Mouse (Mus musculus) stomach, embryonic 15.5 days (tissue): ENCODE measurements around the gene Scyl2. TPM values are rescaled to one million over a fixed set of nuclear protein-coding genes. Genes with fewer than 3 reads are reported as not detected.

Experiments
- ATAC-seq: fragments of 200-750 bp; cut with Nextera tagmentation; 2 replicates; pipeline ENCODE4 v1.8.0; 2017; ENCODE audit warnings: low read depth, moderate number of reproducible peaks, moderate TSS enrichment; ENCODE audit not compliant: insufficient read depth, low FRiP score
- H3K27ac ChIP-seq: fragments of 300-500 bp; sonication (generic); 2 replicates; pipeline ENCODE4 v1.5.1; 2015; ENCODE audit warnings: mild to moderate bottlenecking, inconsistent platforms
- H3K27me3 ChIP-seq: fragments of 300-500 bp; sonication (generic); replicated peaks from 2 replicates; pipeline ENCODE4 v1.6.1; 2015; ENCODE audit warnings: inconsistent platforms
- H3K36me3 ChIP-seq: fragments of 300-500 bp; sonication (generic); 2 replicates; pipeline ENCODE4 v1.6.1; 2015; ENCODE audit warnings: inconsistent platforms
- H3K4me1 ChIP-seq: fragments of 300-500 bp; sonication (generic); 2 replicates; pipeline ENCODE4 v1.6.1; 2015; ENCODE audit warnings: inconsistent platforms
- H3K4me2 ChIP-seq: fragments of 300-500 bp; sonication (generic); 2 replicates; pipeline ENCODE4 v1.6.1; 2015; ENCODE audit warnings: mild to moderate bottlenecking, inconsistent platforms
- H3K4me3 ChIP-seq: fragments of 300-500 bp; sonication (generic); replicated peaks from 2 replicates; pipeline ENCODE4 v1.5.1; 2015; ENCODE audit warnings: inconsistent platforms
- H3K9ac ChIP-seq: fragments of 300-500 bp; sonication (generic); 2 replicates; pipeline ENCODE4 v1.6.1; 2015; ENCODE audit warnings: inconsistent platforms
- H3K9me3 ChIP-seq: fragments of 300-500 bp; sonication (generic); 2 replicates; pipeline ENCODE4 v1.6.1; 2016; ENCODE audit warnings: inconsistent platforms
- WGBS: fragments of 180-500 bp; shearing (Covaris S2); methylation state at CpG from one replicate; pipeline ENCODE4 v1.1.7; 2015; 5-methylcytosine and 5-hydroxymethylcytosine counted together
- polyA plus RNA-seq: library from polyadenylated mRNA; unstranded; fragments of >200 nt; fragmentation: Nextera tagmentation; extraction: Ambion mirVana; gene quantifications from 2 replicates; pipeline ENCODE4 v1.2.1, GENCODE M21; 2015

Scyl2 gene
- polyA plus RNA-seq, 1 experiment from 2014 or later: 7.1 TPM

DNA sequence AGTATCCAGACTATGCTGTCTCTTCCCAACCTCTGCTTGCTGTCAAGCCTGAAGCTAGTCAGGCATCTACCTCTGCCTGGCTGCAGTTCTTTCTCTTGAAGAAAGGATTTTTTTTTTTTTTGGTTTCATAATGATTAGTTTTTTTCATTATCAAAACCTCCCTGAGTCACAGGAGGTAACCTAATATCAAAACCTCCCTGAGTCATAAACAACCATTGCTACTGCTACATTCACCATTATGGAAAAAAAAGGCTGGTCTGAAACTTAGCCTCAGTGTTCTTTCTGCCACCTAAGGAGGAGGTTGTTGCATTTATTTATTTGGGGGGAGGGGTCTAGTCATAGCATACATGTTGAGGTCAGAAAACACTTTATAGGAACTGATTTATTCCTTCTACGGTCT lies 96.2 kb downstream of the Scyl2 start:
- no peak for ATAC-seq
- no peak overlapping the region for H3K4me3 ChIP-seq
- no peaks in the 10 kb centered on the region for H3K9me3 ChIP-seq
- H3K9ac ChIP-seq: no peak overlapping the region
- no peaks in the 10 kb centered on the region for H3K36me3 ChIP-seq
- H3K27me3 ChIP-seq: no peaks in the 10 kb centered on the region
- no peak overlapping the region for H3K4me2 ChIP-seq
- no peak overlapping the region for H3K27ac ChIP-seq
- WGBS: 89% methylated on average over 1 of the region's 1 CpGs
- no peaks in the 10 kb centered on the region for H3K4me1 ChIP-seq

Other genes with a start within 250 kb of the Scyl2 start
- 14.3 and 15.6 TPM in 2 replicates for gene Gas2l3, start 242.3 kb downstream of the Scyl2 start, polyA plus RNA-seq
- gene Nr1h4, start 152.7 kb downstream of the Scyl2 start, polyA plus RNA-seq: 9.9 and 12.0 TPM in 2 replicates
- not detected in 2 replicates for gene Slc17a8, start 65.0 kb downstream of the Scyl2 start, polyA plus RNA-seq
- gene Actr6, start 46.0 kb upstream of the Scyl2 start, polyA plus RNA-seq: 26.5 and 28.3 TPM in 2 replicates
- gene Uhrf1bp1l, start 58.7 kb upstream of the Scyl2 start, polyA plus RNA-seq: 19.9 and 20.7 TPM in 2 replicates
- 0.97 and 1.9 TPM in 2 replicates for gene Anks1b, start 187.2 kb upstream of the Scyl2 start, polyA plus RNA-seq